ENCODE assay signal across 9 mouse cellular contexts in genomic region chr7:58822147-58822681, GRCm38 (mm10).
DNase-seq lines count a peak whose midpoint lies in the region; ATAC-seq and TF ChIP-seq lines count a peak whose summit lies in the region.
"Had no signal": no experiment of that assay in that cellular context is flagged by ENCODE, and none has a peak within 500 bp of the region (broad histone marks: within the 10 kb centered on the region; RNA-seq: fewer than 3 reads in every experiment).

No protein-coding gene starts in this region.

- no peak for DNase-seq in neural tube, embryonic 11.5 days (ENCODE audit: low spot score)
- no peak for DNase-seq in neural tube, embryonic 10.5 days (ENCODE audit: extremely low spot score, low spot score)
- peak; percentile 78 for DNase-seq in brain, embryonic 14.5 days (ENCODE audit: low read depth)
- DNase-seq in urinary bladder, postnatal 14 days (ENCODE audit: low spot score), result no peak
- no peak for DNase-seq in MN1 (ENCODE audit: low spot score)
- DNase-seq: kidney, adult 18-20 months; lung, adult 18-20 months had no signal

- 58% methylated on average over 6 of the region's 6 CpGs for WGBS in neural tube, embryonic 11.5 days
- 39% methylated on average over 6 of the region's 6 CpGs for WGBS in hindbrain, embryonic 15.5 days
- WGBS in olfactory bulb, adult 2 months, result 17% methylated on average over 6 of the region's 6 CpGs

- no peak overlapping the region for H3K27ac ChIP-seq in neural tube, embryonic 11.5 days (ENCODE audit: low read depth, low read length)
- H3K27ac ChIP-seq in hindbrain, embryonic 15.5 days (replicated peaks), result peak overlapping the region; percentile 55
- H3K27ac ChIP-seq in olfactory bulb, adult 2 months (ENCODE audit: insufficient read depth, low read depth, low read length), result peak overlapping the region; percentile 97

- no peaks in the 10 kb centered on the region for H3K4me1 ChIP-seq in neural tube, embryonic 11.5 days (ENCODE audit: control insufficient read depth, insufficient read depth, low read length)
- H3K4me1 ChIP-seq in hindbrain, embryonic 15.5 days (replicated peaks), result peaks cover 7% of the 10 kb centered on the region; the same call in 1 of the 2 replicates
- no peaks in the 10 kb centered on the region for H3K4me1 ChIP-seq in olfactory bulb, adult 2 months (ENCODE audit: control insufficient read depth, insufficient read depth, low read length)

- no peak for TF ChIP-seq POLR2A in brain, embryonic 14.5 days (IDR thresholded peaks at IDR 0.05; ENCODE audit: borderline replicate concordance, extremely low read depth, insufficient read depth, insufficient read length, poor library complexity, severe bottlenecking)
- TF ChIP-seq POLR2A in olfactory bulb, adult 2 months (IDR thresholded peaks at IDR 0.05; ENCODE audit: insufficient read depth, low read depth, low read length), result no peak

- no peak overlapping the region for H3K9ac ChIP-seq in neural tube, embryonic 11.5 days (ENCODE audit: low read length)
- H3K9ac ChIP-seq in hindbrain, embryonic 15.5 days, result no peak overlapping the region

- no peaks in the 10 kb centered on the region for H3K9me3 ChIP-seq in neural tube, embryonic 11.5 days (ENCODE audit: control insufficient read depth, low read length)
- no peaks in the 10 kb centered on the region for H3K9me3 ChIP-seq in hindbrain, embryonic 15.5 days

- no peaks in the 10 kb centered on the region for H3K36me3 ChIP-seq in neural tube, embryonic 11.5 days (ENCODE audit: control insufficient read depth, insufficient read depth, low read length)
- H3K36me3 ChIP-seq in hindbrain, embryonic 15.5 days, result no peaks in the 10 kb centered on the region

- H3K4me3 ChIP-seq in neural tube, embryonic 11.5 days (ENCODE audit: low read depth, low read length), result no peak overlapping the region
- no peak overlapping the region for H3K4me3 ChIP-seq in hindbrain, embryonic 15.5 days
- H3K4me3 ChIP-seq in olfactory bulb, adult 2 months (ENCODE audit: insufficient read depth, low read depth, low read length), result no peak overlapping the region

- TF ChIP-seq CTCF in brain, embryonic 14.5 days (IDR thresholded peaks at IDR 0.05; ENCODE audit: borderline replicate concordance, extremely low read depth, insufficient read depth, insufficient read length), result no peak
- TF ChIP-seq CTCF in olfactory bulb, adult 2 months (IDR thresholded peaks at IDR 0.05; ENCODE audit: insufficient read depth, low read depth, low read length), result no peak

- no peaks in the 10 kb centered on the region for H3K27me3 ChIP-seq in neural tube, embryonic 11.5 days (ENCODE audit: control insufficient read depth, insufficient read depth, low read length)
- H3K27me3 ChIP-seq in hindbrain, embryonic 15.5 days, result no peaks in the 10 kb centered on the region

- no peak overlapping the region for H3K4me2 ChIP-seq in neural tube, embryonic 11.5 days (ENCODE audit: low read depth)
- H3K4me2 ChIP-seq in hindbrain, embryonic 15.5 days, result no peak overlapping the region

- ATAC-seq in neural tube, embryonic 11.5 days (ENCODE audit: insufficient read depth, low FRiP score, low TSS enrichment), result peak; percentile 55; the same call in 1 of the 2 replicates
- peak; percentile 81; the same call in 1 of the 2 replicates for ATAC-seq in hindbrain, embryonic 15.5 days (ENCODE audit: low FRiP score, low read depth)
